Mouse (Mus musculus) left cerebral cortex, postnatal 4 days (tissue): ENCODE data around the gene Pogz. TPM values are rescaled to one million over a fixed set of nuclear protein-coding genes. Genes with fewer than 3 reads are reported as not detected.

Experiments used
- DNase-seq: peaks from one replicate; pipeline ENCODE4 v3.0.0-alpha.2; 2022
- intact Hi-C: fragments of 180-260 bp; cut with DNase I; formaldehyde crosslinking; loops from one replicate; pipeline ENCODE4 v1.15.1; 2025
- total RNA-seq, 2 experiments: library from RNA; stranded (reverse); gene quantifications; 2 replicates each; pipeline ENCODE4 v1.2.3; 2021

The Pogz gene
- total RNA-seq, result 10 to 100 TPM; 97.9 to 99.7 TPM

GRCm38 (mm10) chr3:94837183-94837890, at the start of gene Pogz:
TSS of gene Pogz (plus strand) at chr3:94837567.
- intact Hi-C loops, result no loop called here
- DNase-seq, result peak; percentile 97

GRCm38 (mm10) chr3:94789071-94789470, 48.3 kb upstream of the Pogz start:
- DNase-seq, result no peak
- intact Hi-C loops, result no loop called here

- DNase-seq, result peak; percentile 56
Observed at GRCm38 (mm10) chr3:94789516-94789915, 47.9 kb upstream of the Pogz start.

GRCm38 (mm10) chr3:94792258-94792657, 45.1 kb upstream of the Pogz start:
- DNase-seq, result no peak
- intact Hi-C loops, result no loop called here

More at GRCm38 (mm10) chr3:94789516-94789915, 47.9 kb upstream of the Pogz start:
- intact Hi-C loops, result no loop called here

GRCm38 (mm10) chr3:94793672-94794071, 43.7 kb upstream of the Pogz start:
- no peak for DNase-seq
- intact Hi-C loops, result no loop called here

GRCm38 (mm10) chr3:94794359-94794758, 43.0 kb upstream of the Pogz start:
- no peak for DNase-seq
- intact Hi-C loops, result no loop called here

- intact Hi-C loops, result no loop called here
Observed at GRCm38 (mm10) chr3:94795596-94796140, 41.7 kb upstream of the Pogz start.

GRCm38 (mm10) chr3:94796181-94796580, 41.2 kb upstream of the Pogz start:
- intact Hi-C loops, result no loop called here
- no peak for DNase-seq

More at GRCm38 (mm10) chr3:94795596-94796140, 41.7 kb upstream of the Pogz start:
- no peak for DNase-seq

- peak; percentile 56 for DNase-seq
- intact Hi-C loops, result no loop called here
Observed at GRCm38 (mm10) chr3:94804146-94804545, 33.2 kb upstream of the Pogz start.

- no peak for DNase-seq
- intact Hi-C loops, result no loop called here
Observed at GRCm38 (mm10) chr3:94804976-94805375, 32.4 kb upstream of the Pogz start.

GRCm38 (mm10) chr3:94808296-94808695, 29.1 kb upstream of the Pogz start:
- DNase-seq, result no peak
- intact Hi-C loops, result no loop called here

GRCm38 (mm10) chr3:94811628-94812027, 25.7 kb upstream of the Pogz start:
- peak; percentile 20 for DNase-seq
- intact Hi-C loops, result no loop called here

- intact Hi-C loops, result no loop called here
- no peak for DNase-seq
Observed at GRCm38 (mm10) chr3:94813651-94814050, 23.7 kb upstream of the Pogz start.

GRCm38 (mm10) chr3:94814063-94814462, 23.3 kb upstream of the Pogz start:
- intact Hi-C loops, result no loop called here
- no peak for DNase-seq

GRCm38 (mm10) chr3:94814663-94815062, 22.7 kb upstream of the Pogz start:
- intact Hi-C loops, result no loop called here
- DNase-seq, result no peak

GRCm38 (mm10) chr3:94815603-94816002, 21.8 kb upstream of the Pogz start:
- intact Hi-C loops, result no loop called here
- DNase-seq, result no peak

GRCm38 (mm10) chr3:94817731-94818130, 19.6 kb upstream of the Pogz start:
- intact Hi-C loops, result no loop called here
- no peak for DNase-seq

GRCm38 (mm10) chr3:94819452-94820425, 17.6 kb upstream of the Pogz start:
- intact Hi-C loops, result no loop called here
- no peak for DNase-seq

- intact Hi-C loops, result no loop called here
- peak; percentile 54 for DNase-seq
Observed at GRCm38 (mm10) chr3:94821008-94821638, 16.2 kb upstream of the Pogz start.

- intact Hi-C loops, result no loop called here
Observed at GRCm38 (mm10) chr3:94822082-94822481, 15.3 kb upstream of the Pogz start.

GRCm38 (mm10) chr3:94824110-94824509, 13.3 kb upstream of the Pogz start:
- intact Hi-C loops, result no loop called here
- DNase-seq, result no peak

More at GRCm38 (mm10) chr3:94822082-94822481, 15.3 kb upstream of the Pogz start:
- DNase-seq, result no peak
